Comparison of ENCODE assay signal across 15 mouse cellular contexts in genomic region chr14:24144421-24144820, GRCm38 (mm10).
DNase-seq lines count a peak whose midpoint lies in the region; ATAC-seq and TF ChIP-seq lines count a peak whose summit lies in the region.
"Had no signal": no experiment of that assay in that cellular context is flagged by ENCODE, and none has a peak within 500 bp of the region (broad histone marks: within the 10 kb centered on the region; RNA-seq: fewer than 3 reads in every experiment).

No protein-coding gene starts in this region.

- peak; percentile 23; the same call in 1 of the 2 replicates for ATAC-seq in lung, embryonic 15.5 days (ENCODE audit: borderline replicate concordance, extremely low read depth, low FRiP score, low TSS enrichment)
- peak; percentile 72 for ATAC-seq in hindbrain, embryonic 12.5 days (ENCODE audit: low FRiP score)
- peak; percentile 43 for ATAC-seq in midbrain, postnatal 0 days (ENCODE audit: low FRiP score)
- no peak for ATAC-seq in frontal cortex, adult (ENCODE audit: low TSS enrichment)
- ATAC-seq: lung, postnatal 0 days had no signal

- TF ChIP-seq CTCF in lung, adult 2 months (IDR thresholded peaks at IDR 0.05; ENCODE audit: insufficient read depth, low read length): no peak
- no peak for TF ChIP-seq CTCF in brain, embryonic 14.5 days (IDR thresholded peaks at IDR 0.05; ENCODE audit: borderline replicate concordance, extremely low read depth, insufficient read depth, insufficient read length)
- no peak for TF ChIP-seq CTCF in midbrain, postnatal 0 days (IDR thresholded peaks at IDR 0.05)

- no peak overlapping the region for H3K4me3 ChIP-seq in lung, embryonic 15.5 days
- no peak overlapping the region for H3K4me3 ChIP-seq in lung, adult 2 months (replicated peaks; ENCODE audit: extremely low read depth, low read depth, low read length)
- no peak overlapping the region for H3K4me3 ChIP-seq in hindbrain, embryonic 12.5 days
- no peak overlapping the region for H3K4me3 ChIP-seq in midbrain, postnatal 0 days (ENCODE audit: low read depth, low read length)
- H3K4me3 ChIP-seq: heart, adult 2 months; limb, embryonic 10.5 days; myocyte had no signal

- H3K36me3 ChIP-seq in lung, embryonic 15.5 days: peaks cover 55% of the 10 kb centered on the region
- peaks cover 67% of the 10 kb centered on the region for H3K36me3 ChIP-seq in hindbrain, embryonic 12.5 days
- peaks cover 55% of the 10 kb centered on the region for H3K36me3 ChIP-seq in midbrain, postnatal 0 days (ENCODE audit: insufficient read depth, low read length)

- no peak overlapping the region for H3K9ac ChIP-seq in lung, embryonic 15.5 days
- H3K9ac ChIP-seq in hindbrain, embryonic 12.5 days: no peak overlapping the region
- H3K9ac ChIP-seq in midbrain, postnatal 0 days (replicated peaks; ENCODE audit: low read length, poor library complexity, severe bottlenecking): no peak overlapping the region

- no peaks in the 10 kb centered on the region for H3K27me3 ChIP-seq in lung, embryonic 15.5 days
- H3K27me3 ChIP-seq in hindbrain, embryonic 12.5 days: no peaks in the 10 kb centered on the region
- no peaks in the 10 kb centered on the region for H3K27me3 ChIP-seq in midbrain, postnatal 0 days (ENCODE audit: insufficient read depth, low read length)

- H3K4me1 ChIP-seq in lung, embryonic 15.5 days: no peaks in the 10 kb centered on the region
- H3K4me1 ChIP-seq in lung, adult 2 months (ENCODE audit: control insufficient read depth, insufficient read depth, low read length): no peaks in the 10 kb centered on the region
- H3K4me1 ChIP-seq in hindbrain, embryonic 12.5 days: peaks cover 15% of the 10 kb centered on the region
- no peaks in the 10 kb centered on the region for H3K4me1 ChIP-seq in midbrain, postnatal 0 days (ENCODE audit: insufficient read depth, low read length)

- 33% methylated on average over 8 of the region's 8 CpGs for WGBS in lung, embryonic 15.5 days
- WGBS in lung, adult 2 months: 41% methylated on average over 8 of the region's 8 CpGs
- 27% methylated on average over 8 of the region's 8 CpGs for WGBS in hindbrain, embryonic 12.5 days
- WGBS in midbrain, postnatal 0 days: 14% methylated on average over 8 of the region's 8 CpGs

- no peaks in the 10 kb centered on the region for H3K9me3 ChIP-seq in lung, embryonic 15.5 days
- H3K9me3 ChIP-seq in hindbrain, embryonic 12.5 days (replicated peaks): no peaks in the 10 kb centered on the region
- no peaks in the 10 kb centered on the region for H3K9me3 ChIP-seq in midbrain, postnatal 0 days (ENCODE audit: low read length)
- H3K9me3 ChIP-seq: limb, embryonic 10.5 days had no signal

- no peak overlapping the region for H3K4me2 ChIP-seq in lung, embryonic 15.5 days
- H3K4me2 ChIP-seq in hindbrain, embryonic 12.5 days (replicated peaks): no peak overlapping the region
- H3K4me2 ChIP-seq in midbrain, postnatal 0 days (ENCODE audit: low read depth, low read length, poor library complexity, severe bottlenecking): no peak overlapping the region

- TF ChIP-seq POLR2A in lung, adult 2 months (IDR thresholded peaks at IDR 0.05; ENCODE audit: borderline replicate concordance, extremely low read depth, low read depth, low read length): no peak
- TF ChIP-seq POLR2A in brain, embryonic 14.5 days (IDR thresholded peaks at IDR 0.05; ENCODE audit: borderline replicate concordance, extremely low read depth, insufficient read depth, insufficient read length, poor library complexity, severe bottlenecking): no peak

- no peak overlapping the region for H3K27ac ChIP-seq in lung, embryonic 15.5 days
- H3K27ac ChIP-seq in hindbrain, embryonic 12.5 days: peak overlapping the region; percentile 18; the same call in 1 of the 2 replicates
- H3K27ac ChIP-seq in midbrain, postnatal 0 days (ENCODE audit: low read depth, low read length): no peak overlapping the region
- H3K27ac ChIP-seq: heart, adult 2 months; limb, embryonic 10.5 days had no signal

- DNase-seq in lung, adult 2 months: no peak
- peak; percentile 61 for DNase-seq in brain, embryonic 14.5 days (ENCODE audit: low read depth)
- peak; percentile 22 for DNase-seq in midbrain, postnatal 0 days (ENCODE audit: low spot score)
- DNase-seq in spleen, postnatal 4 days (ENCODE audit: low spot score in 2 of 2): no peak
- DNase-seq in gastrocnemius, postnatal 25 days: no peak
- DNase-seq: adrenal gland, postnatal 36 days; cerebellum, postnatal 14 days; heart, adult 2 months; thymus, adult 2 months had no signal

Comparison
In these comparisons a context has a peak if more than half of its experiments do, and no peak if none do; other contexts are left out.
1. DNase-seq: peak in brain, embryonic 14.5 days (single experiment) and midbrain, postnatal 0 days (single experiment); none in lung, adult 2 months (single experiment), spleen, postnatal 4 days (0 of 2) and gastrocnemius, postnatal 25 days (single experiment).